Mouse (Mus musculus): Measurements from ENCODE around the gene Akr1b3.

GRCm38 (mm10) chr6:34316854-34317771 lies at the start of gene Akr1b3:
- TF ChIP-seq CTCF (IDR thresholded peaks at IDR 0.05; ENCODE audit: low read depth) (peak; percentile 39), EP300 (IDR thresholded peaks at IDR 0.05; ENCODE audit: low read depth) (no peak)
